Mouse (Mus musculus) c-Kit-positive CD71-negative TER-119-negative erythroid progenitor cells, embryonic 14.5 days (primary cell): Measurements from ENCODE around the gene Aco2.
"Not testable (repeated sequence)": the region's sequence is repeated elsewhere in the genome, so short reads cannot be mapped to it uniquely, and the experiment has no call there.

Experiments
- DNase-seq: peaks from one replicate; pipeline ENCODE4 v3.0.0-alpha.2; 2013; ENCODE audit warnings: low read depth

The Aco2 gene

GRCm38 (mm10) chr15:81879531-81880401 is 7.7 kb downstream of the Aco2 start:
- DNase-seq: no peak

GRCm38 (mm10) chr15:81882348-81882747 is 10.2 kb downstream of the Aco2 start:
- DNase-seq: no peak

GRCm38 (mm10) chr15:81885418-81885934 is 13.4 kb downstream of the Aco2 start:
- no peak for DNase-seq

- no peak for DNase-seq
Measured at GRCm38 (mm10) chr15:81886795-81887550, 14.9 kb downstream of the Aco2 start.

- DNase-seq: no peak
Measured at GRCm38 (mm10) chr15:81889175-81889574, 17.1 kb downstream of the Aco2 start.

- no peak for DNase-seq
Measured at GRCm38 (mm10) chr15:81891140-81891802, 19.2 kb downstream of the Aco2 start.

GRCm38 (mm10) chr15:81891822-81892580 is 19.9 kb downstream of the Aco2 start:
- DNase-seq: no peak

GRCm38 (mm10) chr15:81894002-81894401 is 21.9 kb downstream of the Aco2 start:
- no peak for DNase-seq

- DNase-seq: no peak
Measured at GRCm38 (mm10) chr15:81896407-81896806, 24.3 kb downstream of the Aco2 start.

GRCm38 (mm10) chr15:81897607-81898285 is 25.6 kb downstream of the Aco2 start:
- no peak for DNase-seq

- no peak for DNase-seq
Measured at GRCm38 (mm10) chr15:81898751-81899150, 26.6 kb downstream of the Aco2 start.

GRCm38 (mm10) chr15:81904939-81905338 is 32.8 kb downstream of the Aco2 start:
- peak; percentile 74 for DNase-seq

- no peak for DNase-seq
Measured at GRCm38 (mm10) chr15:81907953-81908352, 35.8 kb downstream of the Aco2 start.

- DNase-seq: not testable (repeated sequence)
Measured at GRCm38 (mm10) chr15:81908767-81909166, 36.7 kb downstream of the Aco2 start.

GRCm38 (mm10) chr15:81912498-81912897 is 40.4 kb downstream of the Aco2 start:
- no peak for DNase-seq

- no peak for DNase-seq
Measured at GRCm38 (mm10) chr15:81914668-81915067, 42.6 kb downstream of the Aco2 start.

- no peak for DNase-seq
Measured at GRCm38 (mm10) chr15:81915663-81916062, 43.6 kb downstream of the Aco2 start.

GRCm38 (mm10) chr15:81917201-81917600 is 45.1 kb downstream of the Aco2 start:
- DNase-seq: no peak

GRCm38 (mm10) chr15:81917621-81918463 is 45.7 kb downstream of the Aco2 start:
- peak; percentile 61 for DNase-seq

- no peak for DNase-seq
Measured at GRCm38 (mm10) chr15:81919062-81919461, 47.0 kb downstream of the Aco2 start.
